Comparison of ENCODE assay signal across 26 mouse cellular contexts in the genomic region with DNA sequence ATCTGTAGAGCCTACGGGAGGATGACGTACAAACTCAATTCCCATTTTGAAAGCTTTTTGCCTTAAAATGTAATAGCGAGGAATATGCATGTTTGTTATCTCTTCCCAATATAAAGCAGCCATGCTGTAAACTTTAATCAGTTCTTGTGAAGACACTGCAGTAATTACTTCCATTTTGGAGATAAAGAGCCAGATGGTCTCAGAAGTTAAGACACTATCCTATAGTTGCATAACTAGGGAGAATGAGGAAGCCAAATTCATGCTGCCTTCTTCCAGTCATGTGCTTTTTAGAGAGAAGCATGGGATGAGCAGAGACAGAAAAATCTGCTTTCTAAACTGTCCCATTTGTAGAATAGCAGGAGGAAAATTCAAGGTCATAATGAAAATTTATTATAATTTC.
A peak's percentile ranks its signal among the peaks of the same experiment; 100 is the strongest.
DNase-seq lines count a peak whose midpoint lies in the region; ATAC-seq and TF ChIP-seq lines count a peak whose summit lies in the region.
"Had no signal": no experiment of that assay in that cellular context is flagged by ENCODE, and none has a peak within 500 bp of the region (broad histone marks: within the 10 kb centered on the region; RNA-seq: fewer than 3 reads in every experiment).

No protein-coding gene starts in this region.

- no peaks in the 10 kb centered on the region for H3K9me3 ChIP-seq in forebrain, postnatal 0 days (ENCODE audit: low read length)
- no peaks in the 10 kb centered on the region for H3K9me3 ChIP-seq in forebrain, embryonic 16.5 days (ENCODE audit: control insufficient read depth, low read length)
- H3K9me3 ChIP-seq in midbrain, embryonic 13.5 days, result no peaks in the 10 kb centered on the region
- H3K9me3 ChIP-seq: embryonic facial prominence, embryonic 12.5 days; embryonic facial prominence, embryonic 15.5 days; forebrain, embryonic 12.5 days; forebrain, embryonic 15.5 days; hindbrain, embryonic 10.5 days; hindbrain, embryonic 13.5 days; intestine, embryonic 15.5 days had no signal

- peak; percentile 33 for DNase-seq in forebrain, postnatal 0 days
- peak; percentile 21 for DNase-seq in 416B (ENCODE audit: low read depth)
- no peak for DNase-seq in gastrocnemius, postnatal 10 days
- DNase-seq: adrenal gland, postnatal 10 days; adrenal gland, postnatal 36 days; B cell, adult 2 months; cerebellum, adult 11 months; cerebellum, adult 2 months; cerebellum, adult 9-11 months; cerebellum, postnatal 25 days had no signal

- no peak overlapping the region for H3K27ac ChIP-seq in forebrain, postnatal 0 days (ENCODE audit: low read depth, low read length)
- no peak overlapping the region for H3K27ac ChIP-seq in forebrain, embryonic 16.5 days (ENCODE audit: low read length)
- H3K27ac ChIP-seq in midbrain, embryonic 13.5 days, result no peak overlapping the region
- H3K27ac ChIP-seq: embryonic facial prominence, embryonic 12.5 days; embryonic facial prominence, embryonic 15.5 days; forebrain, embryonic 12.5 days; forebrain, embryonic 15.5 days; hindbrain, embryonic 10.5 days; hindbrain, embryonic 13.5 days; intestine, embryonic 15.5 days had no signal

- TF ChIP-seq CTCF in forebrain, postnatal 0 days (IDR thresholded peaks at IDR 0.05; ENCODE audit: low read depth), result no peak

- no peaks in the 10 kb centered on the region for H3K27me3 ChIP-seq in forebrain, postnatal 0 days (ENCODE audit: insufficient read depth, low read length)
- no peaks in the 10 kb centered on the region for H3K27me3 ChIP-seq in forebrain, embryonic 16.5 days (replicated peaks; ENCODE audit: control insufficient read depth, insufficient read depth, low read length)
- H3K27me3 ChIP-seq in midbrain, embryonic 13.5 days, result no peaks in the 10 kb centered on the region
- H3K27me3 ChIP-seq: CH12.LX; embryonic facial prominence, embryonic 12.5 days; embryonic facial prominence, embryonic 15.5 days; forebrain, embryonic 12.5 days; forebrain, embryonic 15.5 days; hindbrain, embryonic 13.5 days; intestine, embryonic 15.5 days had no signal

- H3K4me3 ChIP-seq in forebrain, postnatal 0 days (ENCODE audit: low read depth, low read length), result no peak overlapping the region
- no peak overlapping the region for H3K4me3 ChIP-seq in forebrain, embryonic 16.5 days (replicated peaks; ENCODE audit: low read length)
- H3K4me3 ChIP-seq in midbrain, embryonic 13.5 days (replicated peaks), result no peak overlapping the region
- H3K4me3 ChIP-seq: embryonic facial prominence, embryonic 12.5 days; embryonic facial prominence, embryonic 15.5 days; erythroblast, embryonic 14.5 days; forebrain, embryonic 12.5 days; forebrain, embryonic 15.5 days; hindbrain, embryonic 10.5 days; hindbrain, embryonic 13.5 days; intestine, embryonic 15.5 days had no signal

- no peaks in the 10 kb centered on the region for H3K36me3 ChIP-seq in forebrain, postnatal 0 days (ENCODE audit: insufficient read depth)
- H3K36me3 ChIP-seq in forebrain, embryonic 16.5 days (ENCODE audit: control insufficient read depth, insufficient read depth), result no peaks in the 10 kb centered on the region
- H3K36me3 ChIP-seq in midbrain, embryonic 13.5 days, result no peaks in the 10 kb centered on the region
- H3K36me3 ChIP-seq: embryonic facial prominence, embryonic 12.5 days; embryonic facial prominence, embryonic 15.5 days; forebrain, embryonic 12.5 days; forebrain, embryonic 15.5 days; G1E; hindbrain, embryonic 10.5 days; hindbrain, embryonic 13.5 days; intestine, embryonic 15.5 days had no signal

- no peak overlapping the region for H3K9ac ChIP-seq in forebrain, postnatal 0 days
- no peak overlapping the region for H3K9ac ChIP-seq in forebrain, embryonic 16.5 days (replicated peaks; ENCODE audit: low read depth, low read length)
- H3K9ac ChIP-seq in midbrain, embryonic 13.5 days (replicated peaks), result no peak overlapping the region
- H3K9ac ChIP-seq: embryonic facial prominence, embryonic 12.5 days; embryonic facial prominence, embryonic 15.5 days; forebrain, embryonic 12.5 days; forebrain, embryonic 15.5 days; hindbrain, embryonic 13.5 days; intestine, embryonic 15.5 days had no signal

- ATAC-seq in forebrain, postnatal 0 days, result peak; percentile 84
- ATAC-seq in forebrain, embryonic 16.5 days, result no peak
- 0 out of 2 replicates have a peak, but pooled peaks have one; percentile 20 for ATAC-seq in megakaryocyte progenitor cell, adult 5-6 weeks (replicated peaks; ENCODE audit: poor library complexity)
- no peak for ATAC-seq in midbrain, embryonic 13.5 days
- ATAC-seq: forebrain, embryonic 15.5 days; hindbrain, embryonic 16.5 days; intestine, embryonic 15.5 days; Patski had no signal

- no peak overlapping the region for H3K4me2 ChIP-seq in forebrain, postnatal 0 days (ENCODE audit: low read depth)
- H3K4me2 ChIP-seq in forebrain, embryonic 16.5 days (ENCODE audit: low read length), result no peak overlapping the region
- H3K4me2 ChIP-seq in midbrain, embryonic 13.5 days (replicated peaks), result no peak overlapping the region
- H3K4me2 ChIP-seq: embryonic facial prominence, embryonic 12.5 days; embryonic facial prominence, embryonic 15.5 days; forebrain, embryonic 12.5 days; forebrain, embryonic 15.5 days; heart, embryonic 11.5 days; hindbrain, embryonic 13.5 days; intestine, embryonic 15.5 days had no signal

- 77% methylated on average over 3 of the region's 3 CpGs for WGBS in forebrain, postnatal 0 days
- 91% methylated on average over 3 of the region's 3 CpGs for WGBS in forebrain, embryonic 16.5 days
- WGBS in midbrain, embryonic 13.5 days, result 96% methylated on average over 3 of the region's 3 CpGs

- H3K4me1 ChIP-seq in forebrain, postnatal 0 days (ENCODE audit: insufficient read depth), result no peaks in the 10 kb centered on the region
- no peaks in the 10 kb centered on the region for H3K4me1 ChIP-seq in forebrain, embryonic 16.5 days (replicated peaks; ENCODE audit: control insufficient read depth, insufficient read depth, low read length)
- H3K4me1 ChIP-seq in midbrain, embryonic 13.5 days (replicated peaks), result no peaks in the 10 kb centered on the region
- H3K4me1 ChIP-seq: embryonic facial prominence, embryonic 12.5 days; embryonic facial prominence, embryonic 15.5 days; forebrain, embryonic 12.5 days; forebrain, embryonic 15.5 days; hindbrain, embryonic 10.5 days; hindbrain, embryonic 13.5 days; intestine, embryonic 15.5 days had no signal

Comparison
In these comparisons a context has a peak if more than half of its experiments do, and no peak if none do; other contexts are left out.
1. ATAC-seq: peak in forebrain, postnatal 0 days (single experiment) and megakaryocyte progenitor cell, adult 5-6 weeks (single experiment); none in forebrain, embryonic 16.5 days (single experiment) and midbrain, embryonic 13.5 days (single experiment).